Mouse (Mus musculus) small intestine, adult 2 months (tissue): Measurements from ENCODE around the gene Lcn8. TPM values are rescaled to one million over a fixed set of nuclear protein-coding genes. Genes with fewer than 3 reads are reported as not detected.
"Not testable (repeated sequence)": the region's sequence is repeated elsewhere in the genome, so short reads cannot be mapped to it uniquely, and the experiment has no call there.

Source experiments
- H3K27ac ChIP-seq: fragments of 200-500 bp; 2 replicates; pipeline ENCODE4 v1.5.1; 2012; ENCODE audit warnings: low read depth, low read length, control low read depth, inconsistent platforms; ENCODE audit not compliant: insufficient read depth
- H3K27me3 ChIP-seq: fragments of 200-500 bp; 2 replicates; pipeline ENCODE4 v1.6.1; 2012; ENCODE audit warnings: mild to moderate bottlenecking, moderate library complexity, low read length, inconsistent platforms; ENCODE audit not compliant: control insufficient read depth, insufficient read depth
- H3K36me3 ChIP-seq: fragments of 200-500 bp; 2 replicates; pipeline ENCODE4 v1.6.1; 2012; ENCODE audit warnings: mild to moderate bottlenecking, low read length, control low read depth, inconsistent platforms; ENCODE audit not compliant: control insufficient read depth, insufficient read depth
- H3K4me1 ChIP-seq: fragments of 200-500 bp; 2 replicates; pipeline ENCODE4 v1.6.1; 2012; ENCODE audit warnings: low read length, inconsistent platforms, mixed read lengths; ENCODE audit not compliant: control insufficient read depth, insufficient read depth, insufficient read length
- H3K4me3 ChIP-seq: fragments of 200-500 bp; 2 replicates; pipeline ENCODE4 v1.5.1; 2012; ENCODE audit warnings: low read depth, mild to moderate bottlenecking, control low read depth, inconsistent platforms, low read length, moderate library complexity
- CTCF ChIP-seq: fragments of 200-500 bp; IDR thresholded peaks from 2 replicates; pipeline ENCODE4 v1.5.1; 2012; ENCODE audit warnings: low read depth, mild to moderate bottlenecking, control low read depth, inconsistent platforms, low read length, moderate library complexity, mixed read lengths; ENCODE audit not compliant: insufficient replicate concordance, insufficient read length; ENCODE audit errors: extremely low read depth
- POLR2A ChIP-seq: fragments of 200-500 bp; IDR thresholded peaks from 2 replicates; pipeline ENCODE4 v1.6.1; 2012; ENCODE audit warnings: low read depth, mild to moderate bottlenecking, control low read depth, inconsistent platforms, low read length, moderate library complexity
- WGBS: fragments of 180-500 bp; shearing (Covaris S2); methylation state at CpG from one replicate; pipeline ENCODE4 v1.1.7; 2018; 5-methylcytosine and 5-hydroxymethylcytosine counted together
- polyA plus RNA-seq: library from polyadenylated mRNA; depleted of rRNA; stranded (reverse); fragments of >200 nt; gene quantifications from 2 replicates; pipeline ENCODE4 v1.2.3, GENCODE M21; 2012

Gene Lcn8
- polyA plus RNA-seq, 1 experiment: not detected

GRCm38 (mm10) chr2:25666516-25666915 lies 13.6 kb downstream of the Lcn8 start:
- no peaks in the 10 kb centered on the region for H3K36me3 ChIP-seq
- H3K27ac ChIP-seq: no peak overlapping the region
- TF ChIP-seq CTCF (no peak), POLR2A (no peak)
- H3K27me3 ChIP-seq: no peaks in the 10 kb centered on the region
- WGBS: 70% methylated on average over 1 of the region's 1 CpGs
- H3K4me3 ChIP-seq: no peak overlapping the region
- no peaks in the 10 kb centered on the region for H3K4me1 ChIP-seq

DNA sequence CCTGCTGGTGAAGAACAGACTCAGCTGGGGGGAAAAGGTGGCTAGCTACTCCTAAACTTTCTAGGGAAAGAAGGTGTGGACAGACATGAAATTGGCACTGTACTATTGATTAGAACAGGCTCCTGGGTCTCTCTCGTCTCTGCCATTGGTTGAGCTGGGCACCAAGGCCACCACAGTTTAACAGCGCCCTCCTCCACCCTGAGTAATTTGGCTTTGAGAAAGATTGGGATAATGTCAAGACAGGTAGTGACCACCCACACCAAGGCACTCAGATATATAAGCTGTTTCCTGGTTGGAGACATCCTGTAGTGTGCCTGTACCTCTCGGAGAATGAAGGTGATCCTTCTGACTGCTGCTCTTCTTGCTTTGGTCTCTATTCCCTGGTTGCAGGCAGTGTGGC lies 23.6 kb downstream of the Lcn8 start, which contains the start of gene Lcn6:
Gene Lcn6, plus strand, starts transcription at position 301 of the 400 bp plus-strand sequence.
- H3K4me3 ChIP-seq: no peak within 1 kb of the TSS
- no peak within 1 kb of the TSS for H3K27ac ChIP-seq
- H3K36me3 ChIP-seq: no peaks in the 10 kb centered on the region
- H3K4me1 ChIP-seq: no peaks in the 10 kb centered on the region
- no peaks in the 10 kb centered on the region for H3K27me3 ChIP-seq
- TF ChIP-seq CTCF (no peak), POLR2A (no peak)
- WGBS: 74% methylated on average over 3 of the region's 3 CpGs

- Histone ChIP-seq H3K4me3 (no peak overlapping the region), H3K27me3 (no peaks in the 10 kb centered on the region), H3K36me3 (no peaks in the 10 kb centered on the region), H3K27ac (no peak overlapping the region), H3K4me1 (no peaks in the 10 kb centered on the region)
- TF ChIP-seq CTCF (no peak), POLR2A (no peak)
- 67% methylated on average over 6 of the region's 6 CpGs for WGBS
Measured at GRCm38 (mm10) chr2:25679559-25679958, 26.6 kb downstream of the Lcn8 start.

- Histone ChIP-seq H3K36me3 (no peaks in the 10 kb centered on the region), H3K27ac (no peak within 1 kb of the TSS), H3K4me1 (no peaks in the 10 kb centered on the region), H3K27me3 (no peaks in the 10 kb centered on the region), H3K4me3 (no peak within 1 kb of the TSS)
- no peak for TF ChIP-seq POLR2A
- TF ChIP-seq CTCF: no peak
- WGBS: 52% methylated on average over 2 of the region's 2 CpGs
Measured at GRCm38 (mm10) chr2:25682426-25682825, 29.5 kb downstream of the Lcn8 start, which contains the start of gene Lcn10. TSS of gene Lcn10 (plus strand) at chr2:25682726.

DNA sequence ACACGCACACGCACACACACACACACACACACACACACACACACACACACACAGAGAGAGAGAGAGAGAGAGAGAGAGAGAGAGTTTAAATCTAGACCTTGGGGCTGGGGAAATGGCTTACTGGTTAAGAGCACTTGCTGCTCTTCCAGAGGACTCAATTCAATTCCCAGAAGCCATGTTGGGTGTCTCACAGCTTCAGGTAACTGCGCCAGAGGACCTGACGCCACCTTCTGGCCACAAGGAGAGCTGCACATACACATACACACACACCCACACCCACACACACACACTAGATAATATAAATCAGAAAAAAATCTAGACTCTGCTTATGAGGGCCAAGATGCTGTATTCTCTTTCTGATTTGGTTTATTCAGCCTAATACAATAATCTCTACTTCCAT lies 34.0 kb downstream of the Lcn8 start:
- Histone ChIP-seq H3K4me1 (no peaks in the 10 kb centered on the region), H3K27ac (no peak overlapping the region), H3K27me3 (no peaks in the 10 kb centered on the region), H3K4me3 (no peak overlapping the region), H3K36me3 (no peaks in the 10 kb centered on the region)
- TF ChIP-seq POLR2A (no peak), CTCF (no peak)
- 71% methylated on average over 4 of the region's 4 CpGs for WGBS

DNA sequence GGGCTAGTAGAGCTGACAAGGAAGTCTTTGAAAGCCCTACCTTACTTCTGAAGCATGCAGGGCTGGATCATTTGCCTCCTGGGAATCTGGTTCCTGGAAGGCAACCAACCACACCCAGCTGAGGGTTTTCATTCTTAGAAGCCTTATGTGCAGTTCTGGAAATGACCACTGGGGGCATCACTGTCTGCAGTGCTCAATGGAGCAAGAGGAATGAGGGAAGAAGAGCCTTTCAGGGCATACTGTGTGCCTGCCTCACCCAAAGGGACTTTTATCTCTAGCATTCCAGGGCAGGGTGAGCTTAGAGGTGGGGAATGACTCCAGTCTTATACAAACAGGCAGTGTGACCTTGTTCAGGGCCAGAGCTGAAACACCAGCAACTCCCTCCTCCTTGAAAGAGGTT lies 41.7 kb downstream of the Lcn8 start:
- no peaks in the 10 kb centered on the region for H3K27me3 ChIP-seq
- no peaks in the 10 kb centered on the region for H3K36me3 ChIP-seq
- H3K27ac ChIP-seq: no peak overlapping the region
- TF ChIP-seq POLR2A: no peak
- peak; percentile 75; the same call in 1 of the 2 replicates for TF ChIP-seq CTCF
- no peak overlapping the region for H3K4me3 ChIP-seq
- peaks cover 2% of the 10 kb centered on the region; the same call in 1 of the 2 replicates for H3K4me1 ChIP-seq

- H3K36me3 ChIP-seq: no peaks in the 10 kb centered on the region
- no peaks in the 10 kb centered on the region for H3K27me3 ChIP-seq
- TF ChIP-seq CTCF (no peak), POLR2A (no peak)
- H3K27ac ChIP-seq: no peak overlapping the region
- H3K4me1 ChIP-seq: peaks cover 2% of the 10 kb centered on the region; the same call in 1 of the 2 replicates
- H3K4me3 ChIP-seq: no peak overlapping the region
- WGBS: 53% methylated on average over 4 of the region's 4 CpGs
Measured at GRCm38 (mm10) chr2:25696951-25697350, 44.0 kb downstream of the Lcn8 start.

- H3K27ac ChIP-seq: no peak overlapping the region
- no peaks in the 10 kb centered on the region for H3K27me3 ChIP-seq
- H3K4me3 ChIP-seq: no peak overlapping the region
- 75% methylated on average over 2 of the region's 2 CpGs for WGBS
- H3K4me1 ChIP-seq: peaks cover 2% of the 10 kb centered on the region; the same call in 1 of the 2 replicates
- TF ChIP-seq POLR2A (no peak), CTCF (no peak)
- H3K36me3 ChIP-seq: no peaks in the 10 kb centered on the region
Measured at GRCm38 (mm10) chr2:25698696-25699095, 45.8 kb downstream of the Lcn8 start.

- 81% methylated on average over 3 of the region's 3 CpGs for WGBS
- H3K36me3 ChIP-seq, H3K4me3 ChIP-seq, H3K27me3 ChIP-seq, H3K27ac ChIP-seq, H3K4me1 ChIP-seq: not testable (repeated sequence)
Measured at GRCm38 (mm10) chr2:25699743-25700142, 46.8 kb downstream of the Lcn8 start, which contains the start of gene Obp2a. TSS of gene Obp2a (plus strand) at chr2:25700043.
